Mouse (Mus musculus) MEL (cell line): ENCODE data around the gene Prr3. TPM values are rescaled to one million over a fixed set of nuclear protein-coding genes. Genes with fewer than 3 reads are reported as not detected.

Experiments used
- DNase-seq: peaks from one replicate; pipeline ENCODE4 v3.0.0; 2011; ENCODE audit warnings: low read depth, low spot score
- H3K27ac ChIP-seq: 2 replicates; pipeline ENCODE4 v1.5.1; 2012; ENCODE audit warnings: low read depth, mild to moderate bottlenecking, control low read depth, low read length, moderate library complexity; ENCODE audit not compliant: control insufficient read depth
- H3K27me3 ChIP-seq, 2 experiments: fragments of 150-350 bp in 1 of 2; sonication (generic) in 1 of 2; 2 replicates each; pipeline ENCODE4 v1.6.1; 2012; ENCODE audit warnings: low read length in 2 of 2, mild to moderate bottlenecking in 2 of 2, improper control_type of control experiment in 1 of 2, moderate library complexity in 1 of 2; ENCODE audit not compliant: insufficient read depth in 2 of 2, control insufficient read depth in 1 of 2
- H3K36me3 ChIP-seq, 2 experiments: 2 replicates each; pipeline ENCODE4 v1.6.1; 2012 to 2014; ENCODE audit warnings: low read length in 2 of 2, improper control_type of control experiment in 1 of 2, inconsistent platforms in 1 of 2, mild to moderate bottlenecking in 1 of 2; ENCODE audit not compliant: insufficient read depth in 2 of 2, control insufficient read depth in 1 of 2
- H3K4me1 ChIP-seq, 2 experiments: fragments of 150-350 bp in 1 of 2; sonication (generic) in 1 of 2; 2 replicates each; pipeline ENCODE4 v1.6.1; 2012; ENCODE audit warnings: low read length in 2 of 2, improper control_type of control experiment in 1 of 2, mild to moderate bottlenecking in 1 of 2; ENCODE audit not compliant: insufficient read depth in 2 of 2, control insufficient read depth in 1 of 2
- H3K4me3 ChIP-seq, 2 experiments: fragments of 150-350 bp in 1 of 2; sonication (generic) in 1 of 2; 2 replicates each; pipeline ENCODE4 v1.5.1; 2012; ENCODE audit warnings: low read depth in 2 of 2, low read length in 2 of 2, mild to moderate bottlenecking in 2 of 2, moderate library complexity in 2 of 2, control low read depth in 1 of 2, improper control_type of control experiment in 1 of 2; ENCODE audit not compliant: control insufficient read depth in 1 of 2, insufficient read depth in 1 of 2
- H3K79me2 ChIP-seq: 2 replicates; pipeline ENCODE4 v1.6.1; 2012; ENCODE audit warnings: mild to moderate bottlenecking, low read length, moderate library complexity; ENCODE audit not compliant: control insufficient read depth, poor library complexity, insufficient read depth
- H3K9ac ChIP-seq: 2 replicates; pipeline ENCODE4 v1.6.1; 2012; ENCODE audit warnings: low read depth, mild to moderate bottlenecking, control low read depth, low read length, moderate library complexity; ENCODE audit not compliant: control insufficient read depth, poor library complexity, severe bottlenecking
- H3K9me3 ChIP-seq: fragments of 150-350 bp; sonication (generic); replicated peaks from 2 replicates; pipeline ENCODE4 v1.6.1; 2012; ENCODE audit warnings: mild to moderate bottlenecking, low read length, improper control_type of control experiment, moderate library complexity; ENCODE audit not compliant: insufficient read depth
- BHLHE40 ChIP-seq: IDR thresholded peaks from 2 replicates; pipeline ENCODE4 v1.6.1; 2012; ENCODE audit warnings: low read depth, mild to moderate bottlenecking, inconsistent platforms, low read length, improper control_type of control experiment, borderline replicate concordance
- CHD1 ChIP-seq: IDR thresholded peaks from 2 replicates; pipeline ENCODE4 v1.6.1; 2012; ENCODE audit warnings: low read depth, mild to moderate bottlenecking, inconsistent platforms, low read length, improper control_type of control experiment
- CTCF ChIP-seq, 3 experiments: IDR thresholded peaks in 2 of 3; conservative IDR thresholded peaks in 1 of 3; 2 replicates each; pipeline ENCODE4 v1.5.1; 2011 to 2012; ENCODE audit warnings: low read length in 3 of 3, low read depth in 2 of 3, mild to moderate bottlenecking in 2 of 3, improper control_type of control experiment in 1 of 3, inconsistent platforms in 1 of 3, mixed read lengths in 1 of 3, moderate library complexity in 1 of 3; ENCODE audit not compliant: control insufficient read depth in 1 of 3, insufficient read depth in 1 of 3, poor library complexity in 1 of 3, severe bottlenecking in 1 of 3
- E2F4 ChIP-seq: IDR thresholded peaks from 2 replicates; pipeline ENCODE4 v1.6.1; 2011; ENCODE audit warnings: low read depth, low read length, improper control_type of control experiment, borderline replicate concordance
- HCFC1 ChIP-seq: IDR thresholded peaks from 2 replicates; pipeline ENCODE4 v1.6.1; 2012; ENCODE audit warnings: low read depth, mild to moderate bottlenecking, inconsistent platforms, low read length, improper control_type of control experiment, moderate library complexity
- JUND ChIP-seq: IDR thresholded peaks from 2 replicates; pipeline ENCODE4 v1.6.1; 2011; ENCODE audit warnings: low read depth, mild to moderate bottlenecking, improper control_type of control experiment, low read length
- MAX ChIP-seq: IDR thresholded peaks from 2 replicates; pipeline ENCODE4 v1.6.1; 2011; ENCODE audit warnings: low read length, improper control_type of control experiment
- MAZ ChIP-seq: IDR thresholded peaks from 2 replicates; pipeline ENCODE4 v1.6.1; 2012; ENCODE audit warnings: low read depth, mild to moderate bottlenecking, inconsistent platforms, low read length, improper control_type of control experiment
- NELFE ChIP-seq: IDR thresholded peaks from 2 replicates; pipeline ENCODE4 v1.6.1; 2011; ENCODE audit warnings: low read depth, low read length, improper control_type of control experiment
- POLR2AphosphoS2 ChIP-seq: IDR thresholded peaks from 2 replicates; pipeline ENCODE4 v1.6.1; 2011; ENCODE audit warnings: low read length, improper control_type of control experiment
- SIN3A ChIP-seq: IDR thresholded peaks from 2 replicates; pipeline ENCODE4 v1.6.1; 2012; ENCODE audit warnings: low read length, improper control_type of control experiment, inconsistent platforms
- TBP ChIP-seq: IDR thresholded peaks from 2 replicates; pipeline ENCODE4 v1.8.0; 2011; ENCODE audit warnings: low read depth, low read length, improper control_type of control experiment
- TCF12 ChIP-seq: IDR thresholded peaks from 2 replicates; pipeline ENCODE4 v1.6.1; 2014; ENCODE audit warnings: low read depth, mild to moderate bottlenecking, inconsistent platforms, low read length, improper control_type of control experiment, moderate library complexity
- UBTF ChIP-seq: IDR thresholded peaks from 2 replicates; pipeline ENCODE4 v1.6.1; 2012; ENCODE audit warnings: low read depth, mild to moderate bottlenecking, inconsistent platforms, low read length, improper control_type of control experiment, moderate library complexity, borderline replicate concordance; ENCODE audit not compliant: insufficient read depth
- USF2 ChIP-seq, 2 experiments: IDR thresholded peaks; 2 replicates each; pipeline ENCODE4 v1.6.1; 2011 to 2012; ENCODE audit warnings: improper control_type of control experiment in 2 of 2, low read length in 2 of 2, borderline replicate concordance in 1 of 2, inconsistent platforms in 1 of 2, low read depth in 1 of 2, mild to moderate bottlenecking in 1 of 2; ENCODE audit not compliant: insufficient read depth in 1 of 2
- polyA plus RNA-seq, 2 experiments: library from polyadenylated mRNA; stranded (reverse) in 1 of 2; unstranded in 1 of 2; fragments of >175 nt in 1 of 2; fragments of >200 nt in 1 of 2; gene quantifications; 2 replicates each; pipeline versions ENCODE4 v1.2.1 to v1.2.4; 2012; ENCODE audit warnings: low replicate concordance in 2 of 2, low read depth in 1 of 2; ENCODE audit not compliant: insufficient read length in 2 of 2, insufficient read depth in 1 of 2, missing spikeins in 1 of 2
- total RNA-seq: library from RNA; depleted of rRNA; stranded (reverse); fragments of 300-350 nt; gene quantifications from 2 replicates; pipeline ENCODE4 v1.2.3, GENCODE M21; 2012

The Prr3 gene
- total and polyA plus RNA-seq, 3 experiments, result 13.8 to 48.1 TPM; not detected in 1

- peaks cover 2 to 60% of the 10 kb centered on the region in 2 experiments; a peak in 3 of 4 replicates for H3K36me3 ChIP-seq
- no peak for DNase-seq
- peaks cover 43 to 60% of the 10 kb centered on the region in 2 experiments for H3K4me1 ChIP-seq
Measured at GRCm38 (mm10) chr17:36025901-36026300, 45.9 kb upstream of the Prr3 start.

GRCm38 (mm10) chr17:36025197-36025596 lies 45.2 kb upstream of the Prr3 start:
- peaks cover 2 to 60% of the 10 kb centered on the region in 2 experiments; a peak in 3 of 4 replicates for H3K36me3 ChIP-seq

More at GRCm38 (mm10) chr17:36025901-36026300, 45.9 kb upstream of the Prr3 start:
- no peak overlapping the region for H3K4me3 ChIP-seq
- TF ChIP-seq JUND, result no peak
- TF ChIP-seq USF2 (IDR thresholded peaks at IDR 0.05; ENCODE audit: borderline replicate concordance in 1 of 2, insufficient read depth in 1 of 2, low read depth in 1 of 2, low read length in 2 of 2), result no peak
- TF ChIP-seq CHD1, result no peak
- TF ChIP-seq E2F4, result no peak
- no peak for TF ChIP-seq MAZ
- no peak for TF ChIP-seq CTCF (IDR thresholded peaks at IDR 0.05 in 2 of 3, conservative IDR thresholded peaks at IDR 0.05 in 1 of 3; ENCODE audit: control insufficient read depth in 1 of 3, insufficient read depth in 1 of 3, low read depth in 2 of 3, low read length in 3 of 3, poor library complexity in 1 of 3, severe bottlenecking in 1 of 3)
- TF ChIP-seq TCF12, result no peak
- TF ChIP-seq NELFE, result no peak
- TF ChIP-seq POLR2AphosphoS2, result no peak
- TF ChIP-seq UBTF, result no peak
- TF ChIP-seq BHLHE40, result no peak
- TF ChIP-seq TBP, result no peak
- TF ChIP-seq HCFC1, result no peak
- no peak overlapping the region for H3K9ac ChIP-seq
- H3K79me2 ChIP-seq, result peaks cover 61% of the 10 kb centered on the region
- no peak overlapping the region for H3K27ac ChIP-seq
- H3K9me3 ChIP-seq, result no peaks in the 10 kb centered on the region
- H3K27me3 ChIP-seq, result no peaks in the 10 kb centered on the region

More at GRCm38 (mm10) chr17:36025197-36025596, 45.2 kb upstream of the Prr3 start:
- H3K27me3 ChIP-seq, result no peaks in the 10 kb centered on the region
- H3K9ac ChIP-seq, result no peak overlapping the region
- H3K9me3 ChIP-seq, result no peaks in the 10 kb centered on the region
- TF ChIP-seq SIN3A (0 out of 2 replicates have a peak, but pooled peaks have one; percentile 8), MAX (no peak)
- TF ChIP-seq, all 39 proteins: peak for 1
- peak; percentile 42 for DNase-seq
- Histone ChIP-seq H3K4me1 (peaks cover 42 to 55% of the 10 kb centered on the region in 2 experiments), H3K4me3 (no peak overlapping the region), H3K27ac (peak overlapping the region; percentile 97), H3K79me2 (peaks cover 61% of the 10 kb centered on the region)
